Mouse (Mus musculus) olfactory bulb, adult 2 months (tissue): ENCODE results near the gene Mrpl45.

ENCODE experiments used
- CTCF ChIP-seq: fragments of 200-500 bp; IDR thresholded peaks from 2 replicates; pipeline ENCODE4 v1.5.1; 2012; ENCODE audit warnings: low read depth, mild to moderate bottlenecking, low read length, moderate library complexity; ENCODE audit not compliant: insufficient read depth
- POLR2A ChIP-seq: fragments of 200-500 bp; IDR thresholded peaks from 2 replicates; pipeline ENCODE4 v1.6.1; 2012; ENCODE audit warnings: mild to moderate bottlenecking, low read depth, low read length, moderate library complexity; ENCODE audit not compliant: insufficient read depth

DNA sequence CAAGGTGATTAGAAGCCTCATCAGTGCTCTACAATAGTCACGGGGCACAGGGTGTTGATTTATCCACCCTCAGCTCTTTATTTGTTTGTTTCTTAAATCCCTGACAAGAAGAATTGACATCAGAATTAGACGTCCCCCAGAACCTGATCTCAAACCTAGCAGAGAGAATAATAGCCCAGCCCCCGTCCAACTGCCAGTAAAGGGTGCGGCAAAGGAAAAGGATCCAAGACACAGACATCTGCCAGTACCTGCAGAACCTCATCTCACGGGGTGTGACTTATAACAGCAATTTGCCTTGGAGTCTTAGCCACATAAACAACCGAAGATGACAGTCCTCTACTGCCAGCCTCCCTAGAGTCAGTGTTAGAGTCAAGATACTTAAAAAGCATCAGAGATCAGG lies 28.5 kb upstream of the Mrpl45 start:
- no peak for TF ChIP-seq POLR2A
- no peak for TF ChIP-seq CTCF
